Mouse (Mus musculus) T-helper 17 cell (primary cell): ENCODE measurements around the gene Crtc2.
"Not testable (repeated sequence)": the region's sequence is repeated elsewhere in the genome, so short reads cannot be mapped to it uniquely, and the experiment has no call there.

ENCODE experiments used
- in situ Hi-C, 2 experiments: fragments of 300-600 bp; cut with MboI, MseI; formaldehyde crosslinking; loops; 1 replicate in 1 of 2; 2 replicates in 1 of 2; pipeline ENCODE4 v1.15.1; 2025; ENCODE audit warnings: high pct_unique_total_duplicates in 2 of 2

The Crtc2 gene

GRCm38 (mm10) chr3:90265932-90266741, 12.2 kb downstream of the Crtc2 start:
- in situ Hi-C loops = no loop called here

GRCm38 (mm10) chr3:90266901-90267775, 13.2 kb downstream of the Crtc2 start:
- in situ Hi-C loops = no loop called here

GRCm38 (mm10) chr3:90268190-90268589, 14.2 kb downstream of the Crtc2 start:
- in situ Hi-C loops = no loop called here

- in situ Hi-C loops = no loop called here
Observed at GRCm38 (mm10) chr3:90268971-90269370, 15.0 kb downstream of the Crtc2 start.

- in situ Hi-C loops = loop anchor here in 1 of 2 experiments (5.0 kb wide), 1 partner anchor 97 kb away; no protein-coding TSS in a partner anchor
Observed at GRCm38 (mm10) chr3:90270784-90271183, 16.8 kb downstream of the Crtc2 start.

- in situ Hi-C loops = loop anchor here in 1 of 2 experiments (5.0 kb wide), 1 partner anchor 95 kb away; no protein-coding TSS in a partner anchor
Observed at GRCm38 (mm10) chr3:90272170-90272569, 18.2 kb downstream of the Crtc2 start.

GRCm38 (mm10) chr3:90273855-90274254, 19.9 kb downstream of the Crtc2 start:
- in situ Hi-C loops = loop anchor here in 1 of 2 experiments (5.0 kb wide), 1 partner anchor 93 kb away; no protein-coding TSS in a partner anchor

- in situ Hi-C loops = no loop called here
Observed at GRCm38 (mm10) chr3:90275286-90275685, 21.3 kb downstream of the Crtc2 start.

GRCm38 (mm10) chr3:90276858-90277257, 22.9 kb downstream of the Crtc2 start:
- in situ Hi-C loops = no loop called here

GRCm38 (mm10) chr3:90277793-90278192, 23.8 kb downstream of the Crtc2 start:
- in situ Hi-C loops = no loop called here

- in situ Hi-C loops = no loop called here
Observed at GRCm38 (mm10) chr3:90278211-90278610, 24.2 kb downstream of the Crtc2 start.

- in situ Hi-C loops = no loop called here
Observed at GRCm38 (mm10) chr3:90279216-90279615, 25.3 kb downstream of the Crtc2 start.

GRCm38 (mm10) chr3:90279743-90280142, 25.8 kb downstream of the Crtc2 start:
- in situ Hi-C loops = no loop called here

GRCm38 (mm10) chr3:90280708-90281107, 26.7 kb downstream of the Crtc2 start:
- in situ Hi-C loops = no loop called here

GRCm38 (mm10) chr3:90284150-90284549, 30.2 kb downstream of the Crtc2 start:
- in situ Hi-C loops = no loop called here

- in situ Hi-C loops = not testable (repeated sequence)
Observed at GRCm38 (mm10) chr3:90289403-90289802, 35.4 kb downstream of the Crtc2 start.

GRCm38 (mm10) chr3:90290602-90291001, 36.6 kb downstream of the Crtc2 start:
- in situ Hi-C loops = no loop called here

GRCm38 (mm10) chr3:90291982-90292344, 38.0 kb downstream of the Crtc2 start:
- in situ Hi-C loops = no loop called here

- in situ Hi-C loops = no loop called here
Observed at GRCm38 (mm10) chr3:90292345-90293275, 38.6 kb downstream of the Crtc2 start, which contains the start of gene Gatad2b. TSS of gene Gatad2b (plus strand) at chr3:90293178.

GRCm38 (mm10) chr3:90293352-90294063, 39.5 kb downstream of the Crtc2 start:
- in situ Hi-C loops = no loop called here

- in situ Hi-C loops = no loop called here
Observed at GRCm38 (mm10) chr3:90294064-90294440, 40.1 kb downstream of the Crtc2 start.
